Mouse (Mus musculus) neural tube, embryonic 13.5 days (tissue): ENCODE results near the gene Fbxo34. TPM values are rescaled to one million over a fixed set of nuclear protein-coding genes. Genes with fewer than 3 reads are reported as not detected.
A peak's percentile ranks its signal among the peaks of the same experiment; 100 is the strongest.
"Not testable (repeated sequence)": the region's sequence is repeated elsewhere in the genome, so short reads cannot be mapped to it uniquely, and the experiment has no call there.

Source experiments
- ATAC-seq: fragments of 200-750 bp; cut with Nextera tagmentation; 2 replicates; pipeline ENCODE4 v1.8.0; 2017; ENCODE audit warnings: low read depth, mild to moderate bottlenecking, moderate TSS enrichment, moderate library complexity
- H3K27ac ChIP-seq: fragments of 300-500 bp; sonication (generic); replicated peaks from 2 replicates; pipeline ENCODE4 v1.5.1; 2015; ENCODE audit warnings: moderate library complexity, mild to moderate bottlenecking, inconsistent platforms
- H3K27me3 ChIP-seq: fragments of 300-500 bp; sonication (generic); 2 replicates; pipeline ENCODE4 v1.6.1; 2015; ENCODE audit warnings: mild to moderate bottlenecking, inconsistent platforms
- H3K36me3 ChIP-seq: fragments of 300-500 bp; sonication (generic); 2 replicates; pipeline ENCODE4 v1.6.1; 2015; ENCODE audit warnings: mild to moderate bottlenecking, inconsistent platforms
- H3K4me1 ChIP-seq: fragments of 300-500 bp; sonication (generic); replicated peaks from 2 replicates; pipeline ENCODE4 v1.6.1; 2015; ENCODE audit warnings: inconsistent platforms
- H3K4me2 ChIP-seq: fragments of 300-500 bp; sonication (generic); 2 replicates; pipeline ENCODE4 v1.6.1; 2015; ENCODE audit warnings: inconsistent platforms, mild to moderate bottlenecking, moderate library complexity
- H3K4me3 ChIP-seq: fragments of 300-500 bp; sonication (generic); 2 replicates; pipeline ENCODE4 v1.5.1; 2015; ENCODE audit warnings: mild to moderate bottlenecking, inconsistent platforms
- H3K9ac ChIP-seq: fragments of 300-500 bp; sonication (generic); 2 replicates; pipeline ENCODE4 v1.6.1; 2015; ENCODE audit warnings: moderate library complexity, mild to moderate bottlenecking, inconsistent platforms
- H3K9me3 ChIP-seq: fragments of 300-500 bp; sonication (generic); 2 replicates; pipeline ENCODE4 v1.6.1; 2016; ENCODE audit warnings: inconsistent platforms
- WGBS: fragments of 180-500 bp; shearing (Covaris S2); methylation state at CpG from one replicate; pipeline ENCODE4 v1.1.7; 2015; 5-methylcytosine and 5-hydroxymethylcytosine counted together
- polyA plus RNA-seq: library from polyadenylated mRNA; unstranded; fragments of >200 nt; fragmentation: Nextera tagmentation; extraction: Ambion mirVana; gene quantifications from 2 replicates; pipeline ENCODE4 v1.2.1, GENCODE M21; 2015

Fbxo34 gene
- polyA plus RNA-seq, 1 experiment from 2014 or later, result 24.0 TPM

DNA sequence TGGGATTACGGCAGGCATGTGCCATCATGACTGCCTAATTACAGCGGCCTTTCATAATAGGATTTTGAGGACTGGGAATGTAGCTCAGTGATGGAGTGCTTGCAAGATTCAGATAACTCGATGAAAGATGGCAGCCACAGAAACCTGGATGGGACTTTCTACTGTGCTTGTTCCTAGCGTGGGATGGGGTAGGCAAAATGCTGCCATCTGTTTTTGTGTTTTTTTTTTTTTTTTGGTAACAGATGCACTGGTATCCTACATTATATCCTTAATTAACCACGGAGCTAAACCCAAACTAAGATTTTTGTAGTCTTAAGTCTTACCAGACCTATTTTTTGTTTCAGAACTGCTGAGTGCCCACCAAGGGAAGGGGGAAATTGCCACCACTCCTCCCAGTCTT, 75.6 kb downstream of the Fbxo34 start:
- 92% methylated on average over 5 of the region's 5 CpGs for WGBS
- Histone ChIP-seq H3K27ac (no peak overlapping the region), H3K4me2 (no peak overlapping the region), H3K27me3 (no peaks in the 10 kb centered on the region), H3K4me3 (no peak overlapping the region), H3K4me1 (no peaks in the 10 kb centered on the region), H3K9me3 (no peaks in the 10 kb centered on the region), H3K9ac (no peak overlapping the region), H3K36me3 (peaks cover 6% of the 10 kb centered on the region)
- ATAC-seq, result no peak

DNA sequence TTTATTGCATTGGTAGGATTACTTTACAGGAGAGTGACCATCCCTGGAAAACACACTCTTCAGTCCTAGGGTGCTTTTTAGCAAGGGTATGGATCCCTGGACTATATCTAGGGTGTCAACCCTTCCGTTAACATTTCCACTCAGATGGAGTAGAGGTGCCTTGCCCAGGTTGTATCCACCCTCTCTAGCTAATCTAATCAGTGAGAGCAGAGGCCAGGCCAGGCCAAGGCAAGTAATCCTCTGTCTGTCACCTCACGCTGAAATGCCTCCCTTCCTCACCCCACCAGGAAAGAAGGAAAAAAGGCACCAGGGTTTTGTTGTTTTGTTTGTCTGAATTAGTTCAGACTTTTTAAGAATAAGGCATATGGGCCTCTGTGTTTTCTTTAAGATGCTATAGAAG, 77.6 kb downstream of the Fbxo34 start:
- no peak for ATAC-seq
- WGBS, result 83% methylated on average over 2 of the region's 2 CpGs
- no peak overlapping the region for H3K4me3 ChIP-seq
- H3K36me3 ChIP-seq, result peaks cover 20% of the 10 kb centered on the region
- H3K9me3 ChIP-seq, result no peaks in the 10 kb centered on the region
- no peaks in the 10 kb centered on the region for H3K27me3 ChIP-seq
- no peak overlapping the region for H3K9ac ChIP-seq
- H3K4me2 ChIP-seq, result no peak overlapping the region
- no peak overlapping the region for H3K27ac ChIP-seq
- no peaks in the 10 kb centered on the region for H3K4me1 ChIP-seq

DNA sequence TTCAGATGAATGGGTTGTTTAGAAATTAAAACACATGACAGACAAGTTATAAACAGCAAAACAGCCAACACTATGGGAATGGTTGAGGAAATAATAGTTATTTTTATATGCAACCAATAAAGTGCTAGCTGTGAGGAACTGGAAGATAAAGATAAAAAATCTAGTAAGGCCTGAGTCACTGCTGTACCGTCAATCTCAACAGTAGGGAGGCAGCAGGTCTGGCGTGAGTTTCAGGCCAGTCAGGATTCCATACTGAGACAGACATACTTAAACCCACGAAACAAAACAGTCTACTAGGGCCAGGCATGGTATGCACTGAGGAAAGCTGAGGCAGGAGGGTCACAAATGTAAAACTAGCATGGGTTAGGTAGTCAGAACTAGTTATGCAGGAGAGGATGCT, 78.1 kb downstream of the Fbxo34 start:
- peaks cover 20% of the 10 kb centered on the region for H3K36me3 ChIP-seq
- no peak overlapping the region for H3K27ac ChIP-seq
- no peak overlapping the region for H3K9ac ChIP-seq
- no peak overlapping the region for H3K4me2 ChIP-seq
- H3K4me1 ChIP-seq, result no peaks in the 10 kb centered on the region
- no peaks in the 10 kb centered on the region for H3K27me3 ChIP-seq
- H3K9me3 ChIP-seq, result no peaks in the 10 kb centered on the region
- no peak overlapping the region for H3K4me3 ChIP-seq
- WGBS, result 91% methylated on average over 3 of the region's 3 CpGs
- no peak for ATAC-seq

DNA sequence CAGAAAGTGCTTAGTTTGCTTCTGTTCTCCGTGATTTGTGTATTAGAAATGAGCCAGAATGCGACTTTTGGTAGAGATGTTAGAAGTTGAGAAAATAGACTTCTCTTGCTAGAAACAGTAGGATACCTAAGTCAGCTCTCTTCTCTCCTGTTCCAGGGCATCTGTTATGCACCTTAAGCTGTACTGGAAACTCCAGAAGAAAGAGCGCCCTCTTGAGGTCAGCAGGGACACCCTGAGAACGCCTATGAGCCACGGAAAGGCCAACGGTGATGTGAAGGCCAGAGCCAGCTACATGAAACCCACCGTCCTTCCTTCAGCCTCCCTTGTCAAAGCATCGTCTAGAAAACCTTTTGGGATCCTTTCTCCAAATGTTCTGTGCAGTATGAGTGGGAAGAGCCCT, 78.8 kb downstream of the Fbxo34 start:
- 40% methylated on average over 8 of the region's 8 CpGs for WGBS
- Histone ChIP-seq H3K4me2 (no peak overlapping the region), H3K9ac (no peak overlapping the region), H3K4me3 (no peak overlapping the region), H3K27ac (no peak overlapping the region), H3K4me1 (peaks cover 3% of the 10 kb centered on the region; the same call in 1 of the 2 replicates), H3K36me3 (peaks cover 20% of the 10 kb centered on the region), H3K27me3 (no peaks in the 10 kb centered on the region), H3K9me3 (no peaks in the 10 kb centered on the region)
- ATAC-seq, result no peak

DNA sequence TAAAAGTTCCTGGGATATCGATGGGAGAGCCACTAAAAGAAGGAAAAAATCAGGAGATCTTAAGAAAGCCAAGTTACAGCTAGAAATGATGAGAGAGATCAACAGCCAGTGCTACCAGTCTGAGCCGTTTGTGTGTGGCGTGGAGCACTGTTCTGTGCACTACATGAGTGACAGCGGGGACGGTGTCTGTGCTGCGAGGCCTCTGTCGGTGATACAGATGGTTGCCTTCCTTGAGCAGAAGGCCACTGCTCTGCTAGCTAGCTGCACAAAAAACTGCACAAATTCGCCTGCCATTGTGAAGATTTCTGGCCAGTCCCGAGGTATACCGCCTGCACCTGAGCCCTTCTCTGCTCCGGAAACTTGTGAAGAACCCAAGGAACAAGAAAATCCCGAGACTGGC, 79.4 kb downstream of the Fbxo34 start:
- 93% methylated on average over 12 of the region's 12 CpGs for WGBS
- not testable (repeated sequence) for H3K4me1 ChIP-seq, H3K9me3 ChIP-seq, H3K9ac ChIP-seq, H3K4me2 ChIP-seq, H3K27me3 ChIP-seq, ATAC-seq, H3K27ac ChIP-seq, H3K4me3 ChIP-seq
- H3K36me3 ChIP-seq, result peaks cover 20% of the 10 kb centered on the region

DNA sequence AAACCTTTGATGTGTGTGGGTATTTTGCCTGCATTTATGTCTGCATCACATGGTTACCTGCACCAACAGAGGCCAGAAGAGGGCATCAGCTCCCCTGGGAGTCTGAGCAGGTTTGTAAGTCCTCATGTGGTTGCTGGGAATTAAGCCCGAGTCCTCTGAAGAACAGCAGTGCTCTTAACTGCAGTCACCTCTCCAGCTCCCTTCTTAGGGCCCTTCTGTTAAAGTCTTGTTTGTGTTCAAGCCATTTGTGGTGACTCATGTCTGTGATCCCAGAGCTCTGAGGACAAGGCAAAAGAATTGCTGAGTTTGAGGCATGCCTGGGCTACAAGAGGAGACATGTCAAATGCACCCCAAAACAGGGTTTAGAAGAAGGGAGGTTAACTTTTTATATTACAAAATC, 82.3 kb downstream of the Fbxo34 start:
- no peaks in the 10 kb centered on the region for H3K27me3 ChIP-seq
- H3K9ac ChIP-seq, result no peak overlapping the region
- H3K4me3 ChIP-seq, result no peak overlapping the region
- H3K36me3 ChIP-seq, result peaks cover 20% of the 10 kb centered on the region
- no peak for ATAC-seq
- no peak overlapping the region for H3K27ac ChIP-seq
- H3K9me3 ChIP-seq, result no peaks in the 10 kb centered on the region
- no peak overlapping the region for H3K4me2 ChIP-seq
- 100% methylated on average over 1 of the region's 1 CpGs for WGBS
- peaks cover 3% of the 10 kb centered on the region; the same call in 1 of the 2 replicates for H3K4me1 ChIP-seq

DNA sequence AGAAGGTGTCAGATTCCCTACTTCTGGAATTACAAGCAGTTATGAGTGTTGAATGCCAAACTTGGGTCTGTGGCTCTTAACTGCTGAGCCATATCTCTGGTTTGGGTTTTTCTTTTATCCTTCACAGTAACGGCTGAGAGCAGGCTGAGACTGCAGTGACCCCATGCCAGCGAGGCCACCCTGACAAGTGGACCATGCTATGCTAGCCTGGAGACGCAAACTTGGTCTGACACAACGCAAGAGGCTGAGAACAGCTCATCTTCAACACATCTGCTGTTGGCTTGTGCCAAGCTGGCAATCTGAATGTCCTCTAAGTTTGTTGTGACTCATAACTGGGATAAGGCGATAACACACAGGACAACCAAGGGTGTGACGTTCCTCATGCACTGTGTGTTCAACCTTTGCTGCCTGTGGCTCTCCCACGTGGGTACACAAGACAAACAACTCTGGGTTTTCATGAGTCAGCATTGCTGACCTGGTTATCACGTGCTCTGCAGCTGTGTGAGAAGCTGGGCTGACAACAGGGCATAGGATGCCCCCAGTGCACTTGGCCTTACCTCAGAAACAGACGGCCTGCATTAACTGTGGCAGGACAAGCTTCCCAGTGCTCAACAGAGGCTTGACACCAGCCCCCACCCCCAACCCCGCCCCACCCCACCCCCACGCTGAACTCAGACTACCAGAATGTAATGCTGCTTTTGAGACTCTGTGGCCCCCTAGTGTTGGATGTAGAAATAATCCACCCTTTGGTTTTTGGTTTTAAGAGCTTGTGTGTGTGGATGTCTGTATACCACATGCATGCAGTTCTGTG, 83.3 kb downstream of the Fbxo34 start:
- WGBS, result 47% methylated on average over 11 of the region's 11 CpGs
- Histone ChIP-seq H3K4me3 (no peak overlapping the region), H3K9ac (no peak overlapping the region), H3K36me3 (peaks cover 20% of the 10 kb centered on the region), H3K4me2 (no peak overlapping the region), H3K9me3 (no peaks in the 10 kb centered on the region), H3K4me1 (peaks cover 3% of the 10 kb centered on the region; the same call in 1 of the 2 replicates), H3K27me3 (no peaks in the 10 kb centered on the region), H3K27ac (no peak overlapping the region)
- peak; percentile 49 for ATAC-seq

DNA sequence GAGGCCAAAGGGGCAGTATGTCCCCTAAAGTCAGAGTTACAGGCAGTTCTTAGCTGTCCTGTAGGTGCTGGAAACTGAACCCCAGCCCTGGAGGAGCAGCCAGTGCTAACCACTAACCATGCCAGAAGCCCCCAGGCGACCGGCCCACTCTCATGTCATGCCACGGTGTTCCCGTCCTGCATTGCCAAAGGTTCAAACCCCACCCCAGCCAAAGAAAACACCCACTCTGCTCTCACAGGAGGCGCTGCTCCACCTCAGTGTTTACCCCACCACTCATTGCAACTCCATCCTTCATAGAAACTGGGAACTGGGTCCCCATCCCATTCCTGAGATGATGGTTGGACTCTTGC, 83.9 kb downstream of the Fbxo34 start:
- no peaks in the 10 kb centered on the region for H3K27me3 ChIP-seq
- H3K4me1 ChIP-seq, result peaks cover 3% of the 10 kb centered on the region; the same call in 1 of the 2 replicates
- H3K4me2 ChIP-seq, result no peak overlapping the region
- no peaks in the 10 kb centered on the region for H3K9me3 ChIP-seq
- no peak; the same call in 1 of the 2 replicates for ATAC-seq
- H3K9ac ChIP-seq, result no peak overlapping the region
- H3K36me3 ChIP-seq, result peaks cover 24% of the 10 kb centered on the region
- no peak overlapping the region for H3K4me3 ChIP-seq
- H3K27ac ChIP-seq, result no peak overlapping the region
- 89% methylated on average over 5 of the region's 5 CpGs for WGBS

DNA sequence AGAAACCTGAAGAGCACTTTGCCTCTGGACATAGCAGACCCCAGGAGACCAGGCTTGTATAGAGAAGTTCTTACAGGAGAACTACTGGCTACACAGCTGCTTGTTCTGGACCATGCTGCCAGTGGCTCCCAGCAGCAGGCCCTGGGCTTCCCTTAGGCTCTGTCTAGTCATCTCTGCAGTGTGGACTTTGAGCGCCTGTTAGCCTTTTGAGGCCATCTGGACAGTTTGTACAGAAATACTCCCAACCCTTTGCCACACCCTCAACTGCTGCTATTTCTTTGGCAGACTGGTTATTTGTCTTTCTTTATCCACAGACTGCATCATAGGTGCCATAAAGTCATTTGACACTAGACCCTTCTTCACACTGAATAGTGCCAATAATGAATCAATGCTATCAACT, 84.9 kb downstream of the Fbxo34 start:
- H3K9ac ChIP-seq, result no peak overlapping the region
- no peaks in the 10 kb centered on the region for H3K9me3 ChIP-seq
- H3K27ac ChIP-seq, result no peak overlapping the region
- peaks cover 3% of the 10 kb centered on the region; the same call in 1 of the 2 replicates for H3K4me1 ChIP-seq
- no peak overlapping the region for H3K4me3 ChIP-seq
- no peaks in the 10 kb centered on the region for H3K27me3 ChIP-seq
- no peak for ATAC-seq
- peaks cover 33% of the 10 kb centered on the region for H3K36me3 ChIP-seq
- no peak overlapping the region for H3K4me2 ChIP-seq
- WGBS, result 81% methylated on average over 1 of the region's 1 CpGs

DNA sequence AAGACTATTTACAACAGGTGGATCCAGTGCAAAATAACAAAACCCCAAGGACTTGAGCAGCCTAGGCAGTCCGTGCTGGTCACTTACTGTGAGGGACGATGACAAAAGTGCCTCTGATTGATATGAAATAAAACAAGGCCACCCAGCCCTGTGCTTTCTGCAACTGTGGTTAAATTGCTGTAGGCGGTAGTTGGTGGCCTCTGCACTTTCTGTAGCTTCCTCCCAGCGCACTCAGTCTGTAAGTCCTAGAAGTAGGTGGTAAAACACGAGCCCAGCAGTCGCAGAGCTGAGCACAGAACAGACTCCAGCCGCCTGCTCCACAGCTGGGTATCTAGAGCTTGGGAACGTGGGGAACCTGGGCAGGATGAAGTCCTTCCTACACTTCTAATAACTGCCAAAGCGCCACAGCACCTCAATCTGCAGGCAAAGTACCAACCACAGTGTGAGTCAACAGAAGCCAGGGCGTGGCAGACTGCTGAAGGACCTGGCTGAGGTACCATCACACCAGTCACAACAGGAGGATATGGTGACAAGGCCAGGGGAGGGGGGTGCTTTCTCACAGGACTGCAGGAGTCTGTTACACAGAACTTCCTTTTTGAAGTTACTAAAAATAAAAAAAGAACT, 91.2 kb downstream of the Fbxo34 start:
- Histone ChIP-seq H3K9me3 (no peaks in the 10 kb centered on the region), H3K27ac (no peak overlapping the region), H3K36me3 (peaks cover 75% of the 10 kb centered on the region), H3K4me2 (no peak overlapping the region), H3K9ac (no peak overlapping the region), H3K4me1 (no peaks in the 10 kb centered on the region), H3K4me3 (no peak overlapping the region), H3K27me3 (no peaks in the 10 kb centered on the region)
- WGBS, result 87% methylated on average over 10 of the region's 10 CpGs
- ATAC-seq, result no peak

DNA sequence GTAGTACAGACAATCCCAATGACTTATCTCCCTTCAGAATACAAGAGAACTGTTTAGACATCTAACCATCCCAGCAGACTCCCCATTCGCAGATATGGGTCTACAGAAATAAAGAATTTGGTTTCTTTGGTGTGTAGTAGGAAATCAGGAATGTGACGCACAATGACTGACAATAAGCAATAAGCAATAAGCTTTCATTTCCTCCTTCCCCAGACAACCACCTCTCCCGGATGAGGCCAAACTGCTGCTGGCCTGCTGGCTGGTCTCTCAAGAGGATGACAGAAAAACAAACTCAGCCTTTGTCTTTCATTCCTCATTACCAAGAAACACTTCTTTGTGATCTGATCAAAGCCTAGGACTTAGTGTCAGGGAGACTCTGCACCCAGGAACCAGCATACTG, 92.1 kb downstream of the Fbxo34 start:
- no peak for ATAC-seq
- Histone ChIP-seq H3K27me3 (no peaks in the 10 kb centered on the region), H3K4me3 (no peak overlapping the region), H3K36me3 (peaks cover 83% of the 10 kb centered on the region), H3K9me3 (no peaks in the 10 kb centered on the region), H3K4me1 (no peaks in the 10 kb centered on the region), H3K27ac (no peak overlapping the region), H3K4me2 (no peak overlapping the region), H3K9ac (no peak overlapping the region)
- 89% methylated on average over 3 of the region's 3 CpGs for WGBS

DNA sequence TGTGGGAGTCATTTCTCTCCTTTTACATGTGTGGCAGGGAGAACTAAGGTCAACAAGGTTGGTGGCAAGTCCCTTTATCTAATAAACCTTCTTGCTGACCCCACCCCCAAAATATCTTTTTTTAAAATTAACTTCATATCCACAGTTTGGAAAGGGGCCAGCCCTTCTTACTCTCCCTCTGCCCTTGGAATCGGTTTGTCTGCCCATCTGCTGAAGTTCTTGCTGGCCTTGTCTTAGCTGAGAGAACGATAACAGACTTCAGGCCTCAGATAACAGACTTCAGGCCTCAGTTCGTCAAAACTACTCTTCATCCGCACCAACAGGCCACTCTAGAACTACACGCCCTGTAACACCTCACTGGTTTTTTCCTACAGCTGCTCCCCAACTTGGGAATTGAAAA, 94.1 kb downstream of the Fbxo34 start:
- no peaks in the 10 kb centered on the region for H3K27me3 ChIP-seq
- H3K9me3 ChIP-seq, result no peaks in the 10 kb centered on the region
- H3K36me3 ChIP-seq, result peaks cover 97% of the 10 kb centered on the region
- no peak overlapping the region for H3K4me2 ChIP-seq
- ATAC-seq, result no peak
- no peaks in the 10 kb centered on the region for H3K4me1 ChIP-seq
- no peak overlapping the region for H3K4me3 ChIP-seq
- no peak overlapping the region for H3K9ac ChIP-seq
- no peak overlapping the region for H3K27ac ChIP-seq
- 91% methylated on average over 5 of the region's 5 CpGs for WGBS

DNA sequence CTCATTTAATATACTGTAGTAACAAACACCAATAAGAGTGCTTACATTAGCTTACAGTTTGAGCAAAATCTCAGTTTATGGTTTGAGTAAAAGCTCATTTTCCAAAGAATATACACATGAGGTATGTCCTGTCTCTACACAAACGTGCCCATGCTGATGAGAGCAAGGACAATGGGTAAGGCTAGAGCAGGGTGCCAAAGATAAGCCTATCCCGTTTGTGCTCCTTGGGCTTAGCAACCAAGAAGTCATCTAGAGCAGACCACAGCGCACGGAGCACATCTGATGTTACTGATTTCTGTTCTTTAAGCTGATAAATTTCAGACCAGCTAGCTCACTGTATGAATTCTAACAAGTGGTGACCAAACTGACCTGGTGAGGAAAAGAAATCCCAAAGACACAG, 94.7 kb downstream of the Fbxo34 start:
- Histone ChIP-seq H3K27ac (no peak overlapping the region), H3K9ac (no peak overlapping the region), H3K4me3 (no peak overlapping the region), H3K4me1 (no peaks in the 10 kb centered on the region), H3K27me3 (no peaks in the 10 kb centered on the region), H3K9me3 (no peaks in the 10 kb centered on the region), H3K4me2 (no peak overlapping the region), H3K36me3 (peaks cover 97% of the 10 kb centered on the region)
- ATAC-seq, result no peak
- 94% methylated on average over 4 of the region's 4 CpGs for WGBS
